Mouse (Mus musculus): Measurements from ENCODE around the gene Sema6d. TPM values are rescaled to one million over a fixed set of nuclear protein-coding genes. Genes with fewer than 3 reads are reported as not detected.

The Sema6d gene
- polyA plus RNA-seq, 1 experiment from 2014 or later, result 3.4 TPM

GRCm38 (mm10) chr2:124118469-124119243 lies 28.9 kb downstream of the Sema6d start:
- no peak overlapping the region for H3K4me2 ChIP-seq
- H3K4me3 ChIP-seq (replicated peaks), result no peak overlapping the region
- WGBS (ENCODE audit: insufficient replicate concordance), result 53% methylated on average over 11 of the region's 11 CpGs
- no peak overlapping the region for H3K9ac ChIP-seq
- no peaks in the 10 kb centered on the region for H3K9me3 ChIP-seq (replicated peaks)
- no peaks in the 10 kb centered on the region for H3K4me1 ChIP-seq (replicated peaks)
- no peak overlapping the region for H3K27ac ChIP-seq (replicated peaks)
- H3K27me3 ChIP-seq, result no peaks in the 10 kb centered on the region
- no peaks in the 10 kb centered on the region for H3K36me3 ChIP-seq (replicated peaks)
- ATAC-seq (ENCODE audit: insufficient read depth), result no peak

DNA sequence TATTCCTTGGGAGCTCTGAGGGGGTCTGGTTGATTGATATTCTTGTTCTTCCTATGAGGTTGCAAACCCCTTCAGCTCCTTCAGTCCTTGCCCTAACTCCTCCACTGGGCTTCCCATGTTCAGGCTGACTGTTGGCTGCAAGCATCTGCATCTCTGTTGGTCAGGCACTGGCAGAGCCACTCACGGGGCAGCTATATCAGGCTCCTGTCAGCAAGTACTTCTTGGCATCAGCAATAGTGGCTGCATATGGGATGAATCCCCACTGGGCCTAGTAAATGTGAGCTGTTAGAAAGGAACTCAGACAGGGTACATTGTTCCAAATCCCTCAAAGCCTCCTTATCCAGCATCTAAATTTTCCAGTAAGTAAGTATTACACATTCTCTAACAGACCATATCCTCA lies 30.6 kb downstream of the Sema6d start:
- Histone ChIP-seq H3K4me3 (replicated peaks) (no peak overlapping the region), H3K4me2 (no peak overlapping the region), H3K27ac (replicated peaks) (no peak overlapping the region), H3K9ac (no peak overlapping the region), H3K9me3 (replicated peaks) (no peaks in the 10 kb centered on the region), H3K4me1 (replicated peaks) (no peaks in the 10 kb centered on the region), H3K27me3 (no peaks in the 10 kb centered on the region), H3K36me3 (replicated peaks) (no peaks in the 10 kb centered on the region)
- 49% methylated on average over 1 of the region's 1 CpGs for WGBS (ENCODE audit: insufficient replicate concordance)
- ATAC-seq (ENCODE audit: insufficient read depth), result no peak

GRCm38 (mm10) chr2:124121539-124121938 lies 31.8 kb downstream of the Sema6d start:
- ATAC-seq (ENCODE audit: insufficient read depth), result no peak
- Histone ChIP-seq H3K9me3 (replicated peaks) (no peaks in the 10 kb centered on the region), H3K4me1 (replicated peaks) (no peaks in the 10 kb centered on the region), H3K4me2 (no peak overlapping the region), H3K36me3 (replicated peaks) (no peaks in the 10 kb centered on the region), H3K27ac (replicated peaks) (no peak overlapping the region), H3K9ac (no peak overlapping the region), H3K27me3 (no peaks in the 10 kb centered on the region), H3K4me3 (replicated peaks) (no peak overlapping the region)
- 58% methylated on average over 2 of the region's 2 CpGs for WGBS (ENCODE audit: insufficient replicate concordance)

GRCm38 (mm10) chr2:124125504-124125903 lies 35.7 kb downstream of the Sema6d start:
- WGBS (ENCODE audit: insufficient replicate concordance), result 67% methylated on average over 7 of the region's 7 CpGs
- no peak overlapping the region for H3K9ac ChIP-seq
- H3K4me1 ChIP-seq (replicated peaks), result no peaks in the 10 kb centered on the region
- no peaks in the 10 kb centered on the region for H3K27me3 ChIP-seq
- no peaks in the 10 kb centered on the region for H3K36me3 ChIP-seq (replicated peaks)
- no peak for ATAC-seq (ENCODE audit: insufficient read depth)
- H3K9me3 ChIP-seq (replicated peaks), result no peaks in the 10 kb centered on the region
- H3K4me3 ChIP-seq (replicated peaks), result no peak overlapping the region
- no peak overlapping the region for H3K4me2 ChIP-seq
- no peak overlapping the region for H3K27ac ChIP-seq (replicated peaks)

- H3K4me3 ChIP-seq (replicated peaks), result no peak overlapping the region
- no peak for ATAC-seq (ENCODE audit: insufficient read depth)
- H3K9ac ChIP-seq, result no peak overlapping the region
- WGBS (ENCODE audit: insufficient replicate concordance), result 31% methylated on average over 3 of the region's 3 CpGs
- no peaks in the 10 kb centered on the region for H3K9me3 ChIP-seq (replicated peaks)
- H3K27me3 ChIP-seq, result no peaks in the 10 kb centered on the region
- H3K36me3 ChIP-seq (replicated peaks), result no peaks in the 10 kb centered on the region
- H3K4me2 ChIP-seq, result no peak overlapping the region
- H3K27ac ChIP-seq (replicated peaks), result no peak overlapping the region
- no peaks in the 10 kb centered on the region for H3K4me1 ChIP-seq (replicated peaks)
Observed at GRCm38 (mm10) chr2:124126853-124127252, 37.1 kb downstream of the Sema6d start.

GRCm38 (mm10) chr2:124130876-124131275 lies 41.1 kb downstream of the Sema6d start:
- Histone ChIP-seq H3K27me3 (no peaks in the 10 kb centered on the region), H3K27ac (replicated peaks) (no peak overlapping the region), H3K9ac (no peak overlapping the region), H3K4me3 (replicated peaks) (no peak overlapping the region), H3K4me2 (no peak overlapping the region), H3K36me3 (replicated peaks) (no peaks in the 10 kb centered on the region), H3K9me3 (replicated peaks) (no peaks in the 10 kb centered on the region), H3K4me1 (replicated peaks) (no peaks in the 10 kb centered on the region)
- WGBS (ENCODE audit: insufficient replicate concordance), result 54% methylated on average over 2 of the region's 2 CpGs
- ATAC-seq (ENCODE audit: insufficient read depth), result no peak

DNA sequence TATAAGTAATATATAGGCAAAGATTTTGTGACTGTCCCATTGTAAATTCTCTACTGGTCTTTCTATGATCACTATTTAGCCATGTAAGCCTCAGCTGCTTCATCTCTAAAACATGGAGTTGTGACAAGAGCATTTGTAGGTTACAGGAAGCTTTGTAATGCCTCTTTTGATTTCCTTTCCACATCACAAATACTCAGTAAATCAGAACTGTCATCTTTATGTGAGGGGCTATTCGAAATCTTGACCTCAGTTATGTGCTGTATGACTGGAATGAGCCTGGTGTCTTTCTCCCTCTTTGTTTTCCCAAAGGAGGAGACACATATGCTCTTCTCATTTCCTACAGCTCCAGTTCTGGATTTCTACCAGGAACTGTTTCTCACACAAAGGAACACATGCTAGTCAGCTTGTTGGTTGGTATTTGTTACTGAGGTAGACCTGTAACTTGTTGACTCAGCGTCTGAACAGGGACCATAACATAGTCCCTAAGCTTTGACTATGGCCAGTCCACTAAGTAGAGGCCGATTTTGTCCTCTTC lies 51.8 kb downstream of the Sema6d start:
- H3K4me2 ChIP-seq, result no peak overlapping the region
- H3K4me1 ChIP-seq (replicated peaks), result no peaks in the 10 kb centered on the region
- H3K9me3 ChIP-seq (replicated peaks), result no peaks in the 10 kb centered on the region
- H3K27me3 ChIP-seq, result no peaks in the 10 kb centered on the region
- no peak for ATAC-seq (ENCODE audit: insufficient read depth)
- H3K4me3 ChIP-seq (replicated peaks), result no peak overlapping the region
- H3K36me3 ChIP-seq (replicated peaks), result no peaks in the 10 kb centered on the region
- H3K27ac ChIP-seq (replicated peaks), result no peak overlapping the region
- WGBS (ENCODE audit: insufficient replicate concordance), result 32% methylated on average over 3 of the region's 3 CpGs
- no peak overlapping the region for H3K9ac ChIP-seq

- no peaks in the 10 kb centered on the region for H3K4me1 ChIP-seq (replicated peaks)
- H3K36me3 ChIP-seq (replicated peaks), result no peaks in the 10 kb centered on the region
- H3K9ac ChIP-seq, result no peak overlapping the region
- ATAC-seq (ENCODE audit: insufficient read depth), result no peak
- no peak overlapping the region for H3K4me2 ChIP-seq
- H3K27ac ChIP-seq (replicated peaks), result no peak overlapping the region
- no peak overlapping the region for H3K4me3 ChIP-seq (replicated peaks)
- WGBS (ENCODE audit: insufficient replicate concordance), result 21% methylated on average over 1 of the region's 1 CpGs
- H3K27me3 ChIP-seq, result no peaks in the 10 kb centered on the region
- no peaks in the 10 kb centered on the region for H3K9me3 ChIP-seq (replicated peaks)
Observed at GRCm38 (mm10) chr2:124145528-124145927, 55.8 kb downstream of the Sema6d start.

GRCm38 (mm10) chr2:124158158-124158557 lies 68.4 kb downstream of the Sema6d start:
- Histone ChIP-seq H3K4me1 (replicated peaks) (no peaks in the 10 kb centered on the region), H3K27me3 (no peaks in the 10 kb centered on the region), H3K4me3 (replicated peaks) (no peak overlapping the region), H3K36me3 (replicated peaks) (no peaks in the 10 kb centered on the region), H3K9ac (no peak overlapping the region), H3K27ac (replicated peaks) (no peak overlapping the region), H3K9me3 (replicated peaks) (no peaks in the 10 kb centered on the region), H3K4me2 (no peak overlapping the region)
- WGBS (ENCODE audit: insufficient replicate concordance), result 60% methylated on average over 1 of the region's 1 CpGs
- no peak for ATAC-seq (ENCODE audit: insufficient read depth)

GRCm38 (mm10) chr2:124162001-124162599 lies 72.3 kb downstream of the Sema6d start:
- ATAC-seq (ENCODE audit: insufficient read depth), result no peak
- no peaks in the 10 kb centered on the region for H3K9me3 ChIP-seq (replicated peaks)
- H3K4me2 ChIP-seq, result no peak overlapping the region
- no peak overlapping the region for H3K27ac ChIP-seq (replicated peaks)
- H3K36me3 ChIP-seq (replicated peaks), result no peaks in the 10 kb centered on the region
- no peak overlapping the region for H3K4me3 ChIP-seq (replicated peaks)
- H3K27me3 ChIP-seq, result no peaks in the 10 kb centered on the region
- 61% methylated on average over 7 of the region's 7 CpGs for WGBS (ENCODE audit: insufficient replicate concordance)
- H3K4me1 ChIP-seq (replicated peaks), result no peaks in the 10 kb centered on the region
- no peak overlapping the region for H3K9ac ChIP-seq

DNA sequence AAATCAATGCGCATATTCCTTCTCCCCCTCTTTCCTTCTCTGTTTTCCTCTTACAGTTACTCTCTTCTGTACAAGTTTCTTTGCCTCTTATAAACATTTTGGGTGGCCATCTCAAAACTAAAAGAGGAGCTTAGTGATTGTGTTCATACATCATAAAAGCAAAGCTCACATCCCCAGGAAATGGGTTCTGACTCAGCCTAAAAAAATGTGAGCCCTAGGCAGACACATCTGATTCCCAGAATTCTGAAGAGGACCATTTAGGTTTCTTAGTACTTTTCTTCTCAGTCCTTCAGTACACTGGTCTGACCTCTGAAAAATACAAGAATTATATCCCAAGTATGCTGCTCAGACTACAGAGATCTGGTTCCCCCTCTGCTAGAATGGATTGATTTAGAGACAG lies 78.6 kb downstream of the Sema6d start:
- H3K27ac ChIP-seq (replicated peaks), result no peak overlapping the region
- ATAC-seq (ENCODE audit: insufficient read depth), result no peak

More for the DNA sequence above, 78.6 kb downstream of the Sema6d start:
- Histone ChIP-seq H3K4me3 (replicated peaks) (no peak overlapping the region), H3K27me3 (no peaks in the 10 kb centered on the region), H3K9me3 (replicated peaks) (no peaks in the 10 kb centered on the region), H3K4me2 (no peak overlapping the region), H3K36me3 (replicated peaks) (no peaks in the 10 kb centered on the region), H3K4me1 (replicated peaks) (no peaks in the 10 kb centered on the region), H3K9ac (no peak overlapping the region)
- WGBS (ENCODE audit: insufficient replicate concordance), result 84% methylated on average over 1 of the region's 1 CpGs
